Mouse (Mus musculus) thymus, adult 18-20 months (tissue): Measurements from ENCODE around the gene Mpzl2.
"Not testable (repeated sequence)": the region's sequence is repeated elsewhere in the genome, so short reads cannot be mapped to it uniquely, and the experiment has no call there.

Experiments
- DNase-seq, 2 experiments: peaks; one replicate each; pipeline ENCODE4 v3.0.0; 2022; ENCODE audit warnings: mixed read lengths in 2 of 2

Gene Mpzl2

GRCm38 (mm10) chr9:45037803-45038202 lies 1.8 kb upstream of the Mpzl2 start:
- not testable (repeated sequence) for DNase-seq

DNA sequence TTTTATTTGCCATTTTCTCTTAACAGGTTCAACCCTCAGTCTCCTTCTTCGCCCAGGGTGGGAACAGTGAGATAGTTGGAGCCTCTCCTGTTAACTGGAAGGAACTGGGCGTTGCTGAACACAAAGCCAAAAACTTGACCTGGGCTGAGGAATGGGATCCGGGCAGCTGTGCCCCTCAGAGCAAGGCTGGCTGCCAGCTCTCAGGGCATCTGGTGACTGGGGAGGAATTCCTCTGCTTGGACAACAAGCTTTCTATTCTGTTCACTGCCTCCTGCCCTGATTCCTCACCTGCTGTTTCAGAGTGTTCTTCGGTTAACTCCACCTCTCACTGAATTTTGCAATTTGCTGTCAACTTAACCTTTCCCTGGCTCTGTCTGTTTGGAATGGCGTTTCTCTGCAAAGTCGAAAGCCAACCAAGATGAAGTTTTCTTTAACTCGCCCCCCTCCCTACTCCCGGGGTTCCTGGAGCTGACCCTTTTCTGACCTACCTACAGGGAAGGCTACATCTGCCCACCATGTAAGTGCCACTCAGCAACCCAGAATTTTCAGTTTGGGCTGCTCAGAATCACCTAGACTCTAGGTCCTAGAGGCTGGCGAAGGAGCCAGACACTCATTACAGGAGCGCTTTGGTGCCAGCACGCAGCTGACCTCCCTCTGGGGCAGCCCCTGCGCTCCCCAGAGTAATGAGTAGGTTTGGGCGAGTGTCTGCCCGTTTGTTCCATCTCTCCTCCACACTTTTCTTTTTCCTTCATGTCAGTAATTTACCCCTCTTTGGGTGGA lies 657 bp downstream of the Mpzl2 start:
- no peak for DNase-seq

- DNase-seq, result no peak
Observed at GRCm38 (mm10) chr9:45041131-45041838, 1.7 kb downstream of the Mpzl2 start.

- DNase-seq, result peak in 1 of 2 experiments; percentile 24
Observed at GRCm38 (mm10) chr9:45042056-45042720, 2.6 kb downstream of the Mpzl2 start.

DNA sequence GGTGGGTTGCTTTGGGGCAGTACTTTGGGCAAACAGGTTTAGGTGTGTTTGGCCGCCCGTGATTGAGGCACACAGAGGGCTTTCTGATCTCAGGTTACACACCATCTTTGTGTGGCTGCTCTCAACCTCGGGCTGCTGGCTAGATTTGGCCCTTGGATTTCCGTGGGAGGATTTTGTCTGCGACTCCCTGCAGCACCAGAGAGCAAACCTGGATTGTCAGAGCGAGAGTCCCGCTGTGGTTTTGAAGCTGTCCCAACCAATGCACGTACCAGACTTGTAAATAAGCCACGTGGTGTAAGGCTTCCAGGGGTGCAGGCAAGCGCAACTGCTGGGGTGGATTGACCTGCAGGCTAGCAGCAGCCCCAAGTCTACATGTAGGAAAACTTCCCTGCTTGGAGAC lies 3.3 kb downstream of the Mpzl2 start:
- no peak for DNase-seq

DNA sequence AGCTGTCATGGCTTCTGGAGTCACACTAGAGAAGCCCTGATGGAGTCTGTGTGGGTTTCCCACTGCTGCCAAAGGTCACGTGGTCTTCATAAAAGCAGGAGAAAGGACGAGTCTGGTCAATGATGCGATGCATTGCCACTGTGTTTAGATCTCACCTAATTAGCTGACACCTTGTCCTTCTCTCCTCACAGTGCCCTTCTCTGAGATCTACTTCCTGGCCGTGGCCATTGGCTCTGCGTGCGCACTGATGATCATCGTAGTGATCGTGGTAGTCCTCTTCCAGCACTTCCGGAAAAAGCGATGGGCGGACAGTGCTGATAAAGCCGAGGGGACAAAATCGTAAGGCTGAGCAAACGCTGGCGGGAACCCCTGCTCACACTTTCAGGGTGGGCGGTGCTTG lies 7.4 kb downstream of the Mpzl2 start:
- DNase-seq, result no peak

DNA sequence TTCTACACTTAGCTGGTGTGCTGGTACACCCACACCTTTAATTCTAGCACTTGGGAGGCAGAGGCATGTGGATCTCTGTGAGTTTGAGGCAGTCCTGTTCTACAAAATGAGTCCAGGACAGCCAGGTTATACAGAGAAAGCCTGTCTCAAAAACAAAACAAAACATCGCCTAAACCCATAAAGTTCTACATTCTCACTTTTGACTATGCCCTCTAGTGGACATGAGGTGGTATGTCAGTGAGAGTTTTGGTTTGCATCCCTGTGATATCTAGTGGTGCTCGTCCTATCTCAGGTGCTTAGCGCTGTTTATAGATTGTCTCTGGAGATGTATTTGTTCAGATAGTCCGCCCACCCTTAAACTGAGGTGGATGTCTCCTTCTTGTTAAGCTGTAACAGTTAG lies 8.9 kb downstream of the Mpzl2 start:
- no peak for DNase-seq

GRCm38 (mm10) chr9:45049731-45050130 lies 10.1 kb downstream of the Mpzl2 start:
- no peak for DNase-seq

DNA sequence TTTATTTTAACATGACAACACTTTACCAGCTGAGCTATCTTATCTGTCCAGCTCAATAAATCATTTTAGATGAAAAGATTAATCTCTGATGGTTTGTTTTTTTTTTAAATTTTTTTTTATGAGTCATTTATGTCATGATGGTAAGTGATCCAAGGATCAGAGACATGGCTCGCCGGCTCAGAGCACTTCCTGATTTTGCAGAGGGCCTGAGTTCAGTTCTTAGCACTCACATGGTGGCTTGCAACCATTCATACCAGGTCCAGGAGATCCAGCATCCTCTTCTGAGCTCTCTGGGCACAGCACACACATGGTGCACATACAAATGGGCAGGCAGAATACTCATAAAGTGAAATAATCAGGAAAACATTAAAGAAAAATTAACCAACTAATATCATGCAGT lies 10.7 kb downstream of the Mpzl2 start:
- DNase-seq, result no peak

DNA sequence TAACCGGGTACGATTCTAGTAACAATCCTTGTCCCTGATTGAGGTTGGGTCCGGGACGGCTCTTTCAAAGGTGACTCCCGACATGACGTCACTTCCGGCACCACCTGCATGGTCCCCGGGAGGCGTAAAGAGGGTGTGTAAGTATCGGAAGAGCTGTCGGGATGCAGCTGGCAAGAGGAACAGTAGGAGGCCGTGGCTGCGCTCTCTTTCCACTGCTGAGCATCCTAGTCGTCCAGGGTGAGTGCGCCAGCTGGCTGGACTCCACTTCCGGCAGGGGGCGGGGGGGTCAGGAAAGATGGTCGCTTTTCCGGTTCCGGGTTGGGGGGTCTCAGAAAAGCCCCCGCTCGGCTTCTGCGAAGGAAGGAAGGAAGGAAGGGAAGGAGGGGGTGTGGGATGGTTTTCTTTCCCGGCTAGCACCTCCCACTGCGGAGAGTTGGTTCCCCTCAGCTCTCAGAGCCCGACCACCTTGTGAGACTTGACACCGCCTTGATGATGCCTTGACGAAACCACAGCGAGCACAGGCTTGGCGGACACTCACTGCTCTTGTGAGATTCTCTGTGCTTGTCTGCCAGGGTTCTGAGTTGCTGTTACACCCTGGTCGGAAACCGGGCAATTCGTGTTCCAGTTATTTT lies 15.6 kb downstream of the Mpzl2 start, which contains the start of gene Mpzl3:
Mpzl3 (plus strand) TSS at position 105 of the 632 bp plus-strand sequence.
- peak; percentile 68 to 79 for DNase-seq

- DNase-seq, result no peak
Observed at GRCm38 (mm10) chr9:45058304-45058940, 18.8 kb downstream of the Mpzl2 start.

GRCm38 (mm10) chr9:45060151-45060550 lies 20.6 kb downstream of the Mpzl2 start:
- no peak for DNase-seq

GRCm38 (mm10) chr9:45062677-45063076 lies 23.1 kb downstream of the Mpzl2 start:
- no peak for DNase-seq

GRCm38 (mm10) chr9:45064421-45064820 lies 24.8 kb downstream of the Mpzl2 start:
- DNase-seq, result no peak

GRCm38 (mm10) chr9:45066735-45067134 lies 27.1 kb downstream of the Mpzl2 start:
- DNase-seq, result no peak

- DNase-seq, result no peak
Observed at GRCm38 (mm10) chr9:45071800-45072199, 32.2 kb downstream of the Mpzl2 start.

DNA sequence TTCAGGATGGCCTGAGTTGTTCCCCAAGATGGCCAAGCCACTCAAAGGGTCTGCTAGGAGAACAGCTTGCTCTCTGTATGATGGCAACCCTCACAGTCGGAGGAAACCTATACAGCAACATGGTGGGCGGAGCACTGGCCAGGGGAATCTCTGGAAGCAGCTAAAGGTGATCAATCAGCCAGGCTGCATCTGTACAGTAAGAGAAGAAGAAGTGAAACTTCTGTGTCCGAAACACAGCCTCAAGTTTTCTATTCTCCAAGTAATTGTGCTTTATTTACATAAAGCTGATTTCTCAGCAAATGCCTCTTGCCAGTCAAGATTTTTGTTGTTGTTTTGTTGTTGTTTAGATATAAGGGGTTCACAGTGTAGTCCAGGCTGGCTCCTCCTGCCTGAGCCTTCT lies 38.3 kb downstream of the Mpzl2 start:
- DNase-seq, result no peak

DNA sequence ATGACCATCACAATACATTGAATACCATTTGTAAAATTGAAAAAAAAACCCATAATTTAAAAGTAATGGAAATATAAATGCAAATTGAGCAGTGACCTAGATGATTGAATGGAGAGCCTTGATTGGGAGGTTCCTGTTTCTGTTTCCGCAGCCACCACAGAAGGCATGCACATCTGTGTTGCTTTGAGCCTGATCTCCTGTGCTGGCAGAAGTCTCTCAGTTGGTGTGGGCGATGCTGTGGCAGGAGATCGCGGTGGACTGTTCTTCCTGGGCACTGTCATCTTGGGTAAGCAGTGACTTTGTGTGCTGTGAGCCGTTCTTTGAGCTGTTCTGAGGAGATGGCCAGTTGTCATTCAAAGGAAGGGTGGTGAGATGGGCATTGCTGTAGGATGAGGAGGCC lies 39.4 kb downstream of the Mpzl2 start, which contains the start of gene Jaml:
Jaml (plus strand) TSS at position 173 of the 400 bp plus-strand sequence.
- peak in 1 of 2 experiments; percentile 49 for DNase-seq

GRCm38 (mm10) chr9:45083132-45083531 lies 43.5 kb downstream of the Mpzl2 start:
- DNase-seq, result no peak

GRCm38 (mm10) chr9:45084556-45084955 lies 45.0 kb downstream of the Mpzl2 start:
- DNase-seq, result no peak

DNA sequence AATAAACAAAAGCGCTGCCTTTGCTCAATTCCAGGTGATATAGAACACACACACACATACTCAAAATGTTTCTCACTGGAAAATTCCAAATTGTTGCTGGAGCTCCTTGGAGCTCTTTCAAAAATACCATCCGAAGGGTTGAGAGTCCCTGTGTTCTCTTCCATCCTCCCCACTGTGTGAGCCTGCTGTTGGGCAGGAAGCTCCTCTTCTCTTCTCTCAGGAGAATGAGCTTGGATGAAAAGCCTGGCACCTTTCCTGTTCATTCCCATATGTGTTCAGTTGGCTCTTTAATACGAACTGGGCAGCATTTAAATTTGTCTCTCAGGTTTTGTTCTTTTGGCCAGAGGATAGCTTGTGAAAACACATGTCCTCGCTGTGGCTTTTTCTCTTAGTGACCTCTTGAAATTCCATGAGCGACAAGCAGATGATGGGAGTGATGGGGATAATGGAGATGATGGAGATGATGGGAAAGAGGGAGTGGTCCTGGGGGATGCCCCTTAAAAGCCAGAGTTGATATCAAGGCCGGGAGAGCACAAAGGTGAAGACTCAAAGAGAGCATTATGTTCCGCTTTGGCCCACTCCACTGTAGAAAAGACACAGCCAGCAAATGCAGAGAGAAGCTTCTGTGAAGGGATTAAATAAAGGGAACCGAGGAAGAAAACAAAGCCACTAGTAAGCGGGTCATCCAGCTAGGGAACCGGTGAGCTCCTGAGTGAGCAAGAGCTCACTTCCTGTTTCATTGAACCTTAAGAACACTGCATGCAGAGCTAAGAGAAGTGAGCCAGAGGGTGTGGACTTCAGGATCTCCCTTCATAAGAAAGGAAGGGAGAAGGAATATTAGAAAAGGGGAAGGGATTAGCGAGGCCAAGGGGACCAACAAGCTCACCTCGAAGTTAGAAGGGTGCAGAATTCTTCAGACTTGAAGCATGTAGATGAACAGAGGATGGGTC lies 46.4 kb downstream of the Mpzl2 start:
- no peak for DNase-seq
